Mouse (Mus musculus): ENCODE measurements around the gene Kcnk5.

The Kcnk5 gene

DNA sequence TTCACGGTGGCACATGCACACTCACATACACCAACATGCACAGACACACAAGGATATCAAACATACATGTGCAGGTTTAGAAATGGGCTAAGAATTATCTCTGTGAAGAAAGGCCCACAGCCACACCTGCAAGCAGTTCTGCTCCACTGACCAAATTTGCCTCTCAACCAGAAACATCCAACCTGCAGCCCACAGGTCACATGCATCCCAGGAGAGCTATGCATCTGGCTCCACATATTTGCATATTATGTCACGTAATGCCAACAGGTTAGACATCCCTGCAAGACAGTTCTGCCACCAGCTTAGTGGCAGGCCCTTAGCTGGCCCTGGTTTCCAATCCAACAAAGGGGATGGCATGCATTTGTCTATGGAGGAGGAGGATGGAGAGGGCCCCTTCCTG lies 13.6 kb downstream of the Kcnk5 start:
- no peak for DNase-seq (ENCODE audit: low read depth)

DNA sequence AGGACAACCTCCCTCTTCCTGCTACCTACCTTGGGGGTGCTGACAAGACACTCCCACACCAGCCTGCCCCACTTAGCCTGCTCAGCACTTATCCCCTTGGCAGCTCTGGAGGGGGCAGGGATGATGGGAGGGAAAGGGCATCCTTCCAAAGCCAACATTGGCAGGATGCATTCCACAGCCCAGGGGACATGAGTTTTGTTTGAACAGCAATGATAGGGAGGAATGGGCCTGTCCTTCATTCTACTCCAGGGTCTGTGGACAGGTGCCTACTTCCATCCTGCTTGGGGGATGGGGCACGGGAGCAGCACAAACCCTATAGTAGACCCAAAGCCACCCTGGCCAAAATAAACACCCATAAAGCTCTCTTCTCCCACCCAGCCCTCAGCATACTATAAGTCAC lies 16.2 kb downstream of the Kcnk5 start:
- DNase-seq (ENCODE audit: low read depth) = no peak

DNA sequence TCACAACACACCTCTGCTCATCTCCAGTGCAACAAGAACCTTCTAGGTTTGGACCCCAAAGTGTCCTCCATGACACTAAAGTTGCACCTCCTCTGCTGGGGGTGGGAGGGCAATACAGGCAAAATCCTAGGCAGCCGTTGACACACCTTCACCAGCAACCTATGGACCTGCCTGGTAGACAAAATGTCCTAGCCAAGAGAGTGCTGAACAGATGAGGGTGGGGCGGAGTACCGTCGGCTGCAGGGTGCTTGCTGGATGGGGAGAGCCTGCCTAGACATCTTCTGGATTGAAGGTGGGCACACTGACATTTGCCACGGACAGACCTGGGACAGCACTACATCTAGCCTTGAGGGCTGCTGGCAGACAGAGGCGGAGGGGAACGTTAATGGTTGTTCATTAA lies 17.2 kb downstream of the Kcnk5 start:
- no peak for DNase-seq (ENCODE audit: low read depth)

DNA sequence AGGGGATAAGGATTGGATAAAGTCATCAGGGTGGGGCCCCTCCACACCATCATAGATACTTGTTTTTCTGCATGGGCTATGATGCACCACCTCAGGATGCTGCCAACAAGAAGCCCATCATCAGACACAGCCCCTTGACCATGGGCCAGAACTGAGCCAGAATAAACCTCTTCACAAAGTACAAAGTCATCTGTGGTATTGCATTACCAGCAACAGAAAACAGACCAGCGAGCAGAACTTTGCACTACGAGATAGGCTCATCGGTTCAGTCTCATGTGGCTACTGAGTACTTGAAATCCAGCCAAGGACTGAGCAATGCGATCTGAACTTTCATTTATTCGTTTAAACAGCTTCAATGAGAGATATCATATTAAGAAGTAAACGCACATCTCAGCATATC lies 18.9 kb downstream of the Kcnk5 start:
- DNase-seq (ENCODE audit: low read depth) = no peak

DNA sequence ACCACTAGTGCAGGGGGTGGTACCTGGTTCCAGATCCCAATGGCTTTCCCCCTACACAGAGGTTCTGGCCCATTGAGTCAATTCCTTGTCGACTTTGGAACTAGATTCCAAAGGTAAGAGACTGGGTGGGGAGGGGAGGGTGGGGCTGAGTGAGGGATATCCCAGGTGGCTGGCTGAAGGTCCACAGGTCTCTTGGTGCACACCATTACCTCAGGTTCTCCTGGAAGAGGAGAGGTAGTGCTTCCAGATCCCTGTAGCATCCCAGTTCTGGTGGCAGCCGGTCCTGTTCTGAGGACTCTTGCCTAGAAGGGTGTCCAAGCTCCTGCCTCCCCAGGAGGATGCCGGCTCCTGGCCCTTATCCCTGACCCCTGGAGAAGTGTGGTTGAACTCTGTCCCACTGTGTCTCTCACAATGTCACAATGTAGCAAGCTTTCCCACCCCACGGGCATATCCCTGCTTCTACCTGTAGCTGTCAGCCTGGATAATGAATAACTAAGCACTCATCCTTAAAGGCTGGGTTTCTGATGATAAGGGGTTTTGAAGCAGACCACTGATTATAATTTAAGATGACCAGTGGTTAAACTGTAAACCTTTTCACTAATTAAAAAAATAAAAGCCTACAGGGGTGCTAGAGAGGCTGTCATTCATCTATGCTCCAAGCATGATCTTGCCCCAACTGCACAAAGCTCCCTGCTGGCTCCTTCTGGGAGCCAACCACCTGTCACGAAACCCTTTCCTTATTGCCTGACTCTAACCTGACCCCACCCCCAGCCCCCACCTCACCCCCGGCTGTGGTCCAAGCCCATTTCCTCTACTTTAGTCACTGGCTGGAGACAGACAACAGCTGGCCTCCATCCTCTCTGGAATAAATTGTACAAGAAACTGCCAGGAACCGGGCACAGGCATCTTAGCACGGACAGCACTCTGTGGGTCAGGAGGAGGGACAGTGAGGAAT lies 22.6 kb downstream of the Kcnk5 start:
- DNase-seq (ENCODE audit: low read depth) = no peak

DNA sequence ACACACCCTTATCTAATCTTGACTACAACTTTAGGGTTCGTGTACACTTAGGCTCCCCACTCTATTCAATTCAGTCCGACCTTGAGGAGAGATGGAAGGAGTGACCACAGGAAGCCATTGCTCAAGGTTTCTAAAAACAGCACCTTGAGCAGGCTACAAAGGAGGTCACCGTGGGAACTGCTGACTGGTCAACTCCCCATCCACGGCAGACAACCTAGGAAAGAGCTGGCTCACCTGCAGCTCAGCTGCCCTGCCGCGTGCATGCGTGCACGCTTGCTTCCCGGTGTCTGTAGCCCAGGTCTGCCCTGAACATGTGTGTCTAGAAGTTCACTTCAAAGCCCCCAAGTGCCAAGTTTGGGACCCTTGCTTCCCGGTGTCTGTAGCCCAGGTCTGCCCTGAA lies 24.0 kb downstream of the Kcnk5 start:
- no peak for DNase-seq (ENCODE audit: low read depth)

DNA sequence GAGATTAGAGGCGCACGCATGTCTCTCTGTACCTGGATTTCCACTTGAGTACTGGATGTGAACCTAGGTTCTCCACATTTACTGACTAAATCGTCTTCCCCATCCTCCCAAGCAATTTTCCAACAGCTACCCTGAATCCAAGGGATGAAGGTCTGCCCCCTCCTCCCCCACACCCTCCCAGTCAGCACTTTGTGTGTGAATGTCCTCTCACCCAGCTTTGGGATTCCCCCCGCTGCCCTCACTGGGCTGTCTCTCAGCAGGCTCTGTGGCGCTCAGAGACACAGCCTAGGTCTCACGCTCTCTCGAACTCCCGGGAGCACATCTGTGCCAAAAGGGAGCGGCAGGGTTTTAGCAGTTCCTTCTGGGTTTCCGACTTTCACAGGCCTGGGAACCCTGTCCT lies 25.9 kb downstream of the Kcnk5 start:
- DNase-seq (ENCODE audit: low read depth) = no peak

DNA sequence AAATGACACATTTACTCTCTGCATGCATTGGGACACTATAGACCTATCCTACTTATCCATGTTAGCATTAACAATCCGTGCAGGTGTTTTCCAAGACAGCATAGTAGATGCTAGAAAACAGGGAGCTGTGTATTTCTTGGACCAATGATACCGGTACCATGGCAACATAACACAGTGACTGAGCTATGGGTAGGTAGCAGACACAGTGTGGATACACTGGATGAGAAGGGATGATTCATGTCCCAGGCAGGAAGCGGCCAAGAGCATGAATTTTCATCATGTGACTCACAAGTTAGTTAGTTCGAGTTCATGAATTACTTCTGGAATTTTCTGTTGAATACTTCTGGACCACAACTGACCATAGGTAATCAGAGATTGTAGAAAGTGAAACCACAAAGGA lies 26.7 kb downstream of the Kcnk5 start:
- DNase-seq (ENCODE audit: low read depth) = no peak

DNA sequence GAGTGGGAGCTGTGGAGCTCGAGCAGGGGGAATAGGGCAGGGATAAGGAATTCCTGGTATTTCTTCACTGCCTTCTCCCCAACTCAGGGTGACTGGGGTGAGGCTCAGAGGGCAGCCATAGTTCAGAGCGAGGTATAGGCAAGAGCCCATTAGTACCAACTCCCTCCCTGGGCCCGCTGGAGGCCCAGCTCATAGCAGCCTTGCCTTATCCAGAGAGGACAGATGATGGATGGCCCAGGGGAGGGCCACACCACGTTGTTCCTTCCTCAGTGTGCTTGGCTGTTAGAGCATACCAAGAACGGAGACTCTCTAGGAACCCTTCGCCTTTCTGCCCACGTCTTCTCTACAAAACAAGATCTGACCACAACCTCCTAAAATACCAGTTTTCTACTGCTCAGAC lies 27.4 kb downstream of the Kcnk5 start:
- DNase-seq (ENCODE audit: low read depth) = no peak

DNA sequence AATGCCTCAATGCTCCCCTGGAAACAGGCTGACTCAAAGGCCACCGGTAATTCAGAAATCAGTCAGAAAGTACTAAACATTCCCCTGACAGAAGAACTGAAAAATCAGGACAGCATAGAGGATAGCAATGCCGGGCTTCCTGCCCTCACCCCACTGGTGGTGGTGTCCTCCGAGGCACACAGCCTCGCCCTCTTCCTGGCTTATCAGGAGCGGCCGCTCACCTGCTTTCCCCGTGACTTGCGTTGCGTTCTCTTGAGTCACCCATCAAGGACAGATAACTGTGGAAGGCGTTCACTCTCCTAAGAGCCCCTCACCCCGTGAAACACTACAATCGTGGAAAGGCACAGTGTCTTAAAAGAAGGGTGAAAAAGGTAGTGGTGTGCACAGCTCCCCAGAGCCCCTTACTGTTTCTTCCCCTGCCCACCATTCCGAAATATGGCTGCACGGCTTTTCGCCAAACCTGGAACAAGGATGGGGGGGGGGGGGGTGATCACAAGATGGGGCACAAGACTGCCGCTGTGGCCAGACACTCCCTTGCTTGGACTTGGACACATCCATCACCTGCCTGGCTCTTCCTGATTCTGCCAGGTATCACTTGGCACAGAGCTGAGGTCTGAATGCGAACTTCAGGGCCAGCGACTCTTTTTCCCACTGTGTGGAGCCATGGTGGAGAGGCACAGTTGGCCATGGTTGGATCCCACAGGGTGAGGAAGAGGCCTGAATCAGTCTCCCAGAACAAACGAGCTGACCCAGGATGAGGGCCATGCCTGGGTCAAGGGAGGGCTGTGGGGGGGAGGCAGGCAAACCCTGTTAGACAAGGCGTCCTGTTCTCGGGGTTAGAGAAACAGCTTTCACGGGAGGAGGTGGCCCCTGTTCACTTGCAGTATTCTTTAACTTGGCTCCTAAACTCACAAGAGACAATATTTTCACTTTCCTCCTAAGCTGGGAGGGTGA lies 32.2 kb downstream of the Kcnk5 start:
- DNase-seq (ENCODE audit: low read depth) = no peak

DNA sequence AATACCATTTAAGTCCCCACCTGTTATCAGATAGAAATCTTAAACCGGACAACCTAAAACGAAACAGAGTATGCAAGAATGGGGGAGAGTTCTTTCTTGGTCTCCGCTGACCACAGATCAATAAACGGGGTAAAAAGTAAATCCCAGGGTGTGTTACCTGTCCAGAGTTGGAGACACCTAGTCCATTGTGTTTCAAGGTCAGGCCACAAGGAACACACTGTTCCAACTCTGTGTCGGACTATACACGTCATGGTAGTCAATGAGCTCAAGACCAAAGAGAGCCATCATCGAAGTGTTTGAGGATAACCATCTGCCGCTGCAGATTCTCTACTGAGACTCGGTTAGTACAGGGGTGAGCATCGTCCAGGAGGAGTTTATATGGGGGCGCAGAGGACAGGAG lies 33.1 kb downstream of the Kcnk5 start:
- no peak for DNase-seq (ENCODE audit: low read depth)

DNA sequence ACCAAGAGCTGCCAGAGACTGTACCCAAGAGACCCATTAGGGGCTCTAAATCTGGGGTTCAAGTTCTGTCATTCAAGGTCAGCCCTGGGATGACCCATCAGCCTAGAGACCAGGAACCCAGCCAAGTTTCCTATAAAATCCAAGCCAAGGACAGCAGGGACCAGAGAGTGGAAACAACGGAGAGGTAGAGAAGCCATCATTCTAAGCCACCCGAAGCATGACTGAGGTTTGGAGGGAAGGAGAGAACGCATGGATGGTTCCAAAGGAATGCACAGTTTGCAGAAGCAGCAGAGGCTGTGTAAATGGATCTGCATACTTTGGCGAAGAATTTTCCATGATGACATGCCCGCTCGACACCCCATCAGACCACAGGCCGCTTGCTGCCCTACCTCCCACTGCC lies 33.8 kb downstream of the Kcnk5 start:
- DNase-seq (ENCODE audit: low read depth) = no peak

DNA sequence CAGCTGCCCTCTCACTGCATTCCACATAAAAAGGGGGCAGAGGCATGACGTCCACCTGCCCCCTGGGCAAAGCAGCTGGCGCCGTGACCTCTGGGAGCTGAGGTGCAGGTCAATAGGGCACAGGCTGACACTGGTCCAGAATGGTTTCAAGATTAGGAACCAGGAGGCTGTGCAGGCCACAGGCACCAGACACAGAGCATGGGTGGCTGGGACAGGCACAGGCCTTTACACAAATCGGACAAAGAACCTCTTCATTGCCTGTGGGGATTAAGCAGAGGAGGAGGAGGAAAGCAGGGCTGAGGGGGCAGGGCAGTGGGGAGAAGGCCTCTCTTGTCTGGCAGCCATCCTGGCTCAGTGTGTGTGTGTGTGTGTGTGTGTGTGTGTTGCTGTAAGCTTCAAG lies 37.5 kb downstream of the Kcnk5 start:
- no peak for DNase-seq (ENCODE audit: low read depth)

DNA sequence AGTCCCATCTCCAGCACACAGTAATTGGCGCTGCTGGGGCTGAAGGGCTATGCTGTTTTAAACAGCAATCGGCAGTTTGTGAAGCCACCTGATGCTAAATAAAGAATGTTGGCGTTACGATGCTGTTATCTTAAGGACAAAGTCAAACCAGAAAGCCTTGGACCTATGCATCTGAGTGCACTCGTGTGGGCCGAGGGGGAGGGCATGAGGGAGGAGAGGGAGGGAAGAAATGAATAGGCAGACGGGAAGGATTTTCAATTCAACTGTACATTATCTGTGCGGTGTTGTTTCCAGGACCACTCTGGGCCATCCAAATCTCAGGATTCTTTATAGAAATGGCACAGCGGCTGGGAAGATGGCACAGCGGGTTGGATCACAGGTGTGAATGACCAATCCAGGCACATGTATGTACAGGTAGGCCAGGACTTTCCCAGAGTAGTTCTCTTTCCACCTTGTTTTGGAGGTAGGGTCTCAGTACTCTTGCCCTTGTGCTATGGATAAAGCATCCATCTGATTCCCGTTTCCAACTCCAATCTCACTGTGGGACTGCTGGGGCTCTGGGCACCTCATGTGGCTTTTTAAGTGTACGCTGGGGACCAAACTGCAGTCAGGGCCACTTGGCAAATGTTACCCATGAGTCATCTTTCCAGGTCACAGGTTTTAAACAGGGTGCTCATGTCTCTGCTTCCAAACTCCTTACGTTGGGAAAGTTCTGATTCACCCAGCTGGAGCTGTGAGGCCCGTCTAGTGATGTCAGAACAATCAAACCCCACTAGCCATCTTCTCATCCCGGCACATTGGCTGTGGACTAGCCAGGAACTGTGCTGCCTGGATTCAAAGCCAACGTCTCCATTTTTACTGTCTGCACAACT lies 42.9 kb downstream of the Kcnk5 start, which contains the start of gene Saysd1:
Gene Saysd1, minus strand, starts transcription at position 51 of the 872 bp plus-strand sequence.
- DNase-seq (ENCODE audit: low read depth) = no peak

DNA sequence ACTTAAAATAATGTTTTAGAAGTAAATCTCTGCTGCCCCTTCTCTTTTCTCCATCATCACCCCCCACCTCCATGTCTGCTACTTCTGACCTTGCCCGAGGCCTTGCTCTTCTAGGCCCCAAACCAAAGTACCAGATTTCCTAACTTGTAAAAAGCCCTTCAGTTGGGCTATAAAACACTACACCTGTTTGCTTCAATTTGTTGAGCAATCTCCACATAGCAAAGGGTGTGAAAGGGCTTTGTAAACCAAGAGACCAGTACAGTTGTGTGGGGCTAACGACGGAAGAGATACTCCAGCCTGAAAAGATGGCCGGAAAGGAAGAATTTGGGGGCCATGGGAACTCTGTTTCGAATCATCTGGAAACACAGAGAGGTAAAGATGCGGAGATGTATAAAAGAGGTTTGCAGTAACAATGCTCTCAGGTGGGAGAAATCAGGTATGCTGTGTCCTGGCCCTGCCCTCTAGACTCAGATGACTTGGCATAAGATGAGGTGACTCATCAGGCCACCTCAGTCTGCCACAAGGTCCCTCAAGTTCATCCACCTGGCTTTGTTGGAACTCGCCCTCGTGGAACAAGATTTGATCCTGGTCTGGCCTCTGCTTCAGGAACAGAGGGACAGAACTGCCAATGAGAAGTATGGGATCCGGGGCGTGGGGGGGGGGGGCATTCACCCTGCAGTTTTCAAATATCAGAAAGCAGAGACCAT lies 46.5 kb downstream of the Kcnk5 start:
- no peak for DNase-seq (ENCODE audit: low read depth)

DNA sequence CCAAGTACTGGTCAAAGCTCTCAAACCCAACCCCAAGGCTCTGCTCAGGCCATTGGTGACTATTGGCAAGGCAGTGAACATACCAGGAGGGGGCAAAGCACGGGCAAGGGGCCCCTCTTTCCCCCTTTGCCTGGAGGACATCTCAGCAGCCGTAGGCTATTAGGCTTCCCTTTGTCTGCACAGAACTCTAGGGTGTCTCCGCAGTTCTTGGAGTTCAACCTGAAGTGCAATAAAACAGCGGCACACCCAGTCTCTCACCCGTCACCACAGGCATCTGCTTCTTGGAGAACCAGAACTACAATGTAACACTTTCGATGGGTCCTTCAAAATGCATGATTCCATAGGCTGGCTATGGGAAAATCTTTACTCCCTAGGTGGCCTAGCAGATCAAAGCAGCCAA lies 53.4 kb downstream of the Kcnk5 start:
- DNase-seq (ENCODE audit: low read depth) = no peak

DNA sequence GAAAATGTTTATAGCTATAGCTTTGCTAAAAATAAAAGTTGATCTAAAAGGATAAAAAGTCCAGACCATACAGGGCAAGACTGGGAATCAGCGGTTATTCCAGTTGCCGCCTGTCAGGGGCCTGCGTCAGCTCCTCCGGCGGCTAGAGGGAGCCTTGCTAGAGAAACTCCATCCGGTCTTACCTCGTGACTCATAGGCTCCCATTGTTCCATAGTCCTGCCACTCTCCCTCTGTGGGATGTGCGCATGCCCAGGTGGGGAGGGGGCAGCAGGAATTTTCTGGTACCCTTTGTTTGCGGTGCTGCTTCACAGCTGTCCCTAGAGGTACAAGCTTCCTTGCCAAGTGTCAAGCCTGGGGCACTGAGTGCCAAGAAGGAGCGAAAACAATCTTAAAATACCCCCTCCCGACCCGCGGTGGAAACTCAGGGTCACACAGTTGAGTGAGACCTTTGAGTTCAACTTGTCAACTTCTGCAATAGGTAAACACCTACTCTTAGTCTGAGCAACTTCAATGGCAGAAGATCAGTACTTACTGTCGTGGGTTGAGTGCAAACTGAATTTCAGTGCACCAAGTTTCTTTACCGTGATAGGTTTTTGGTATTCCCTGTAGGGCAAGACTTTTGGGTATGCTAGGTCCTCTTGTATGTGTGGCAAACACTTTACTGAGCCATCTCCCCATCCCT lies 54.1 kb downstream of the Kcnk5 start:
- DNase-seq (ENCODE audit: low read depth) = no peak

DNA sequence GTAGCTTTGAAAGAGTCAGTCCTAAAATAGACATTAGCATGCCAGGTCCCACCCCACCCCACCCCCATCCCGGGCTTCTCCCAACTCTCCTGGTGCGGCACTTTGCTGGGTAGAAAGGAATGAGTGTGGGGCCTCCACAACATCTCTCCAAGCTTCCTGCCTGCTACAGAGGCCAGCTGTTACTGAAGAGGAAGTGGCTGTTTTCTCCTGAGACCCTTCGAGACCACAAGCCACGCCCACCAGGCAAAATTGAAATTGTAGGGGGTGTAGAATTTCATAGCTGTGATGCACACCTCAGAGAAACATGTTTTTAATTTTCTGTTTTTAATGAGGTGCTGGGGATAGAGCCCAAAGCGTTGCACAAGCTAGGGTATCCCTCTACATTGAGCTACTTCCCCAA lies 60.7 kb downstream of the Kcnk5 start:
- DNase-seq (ENCODE audit: low read depth) = no peak

DNA sequence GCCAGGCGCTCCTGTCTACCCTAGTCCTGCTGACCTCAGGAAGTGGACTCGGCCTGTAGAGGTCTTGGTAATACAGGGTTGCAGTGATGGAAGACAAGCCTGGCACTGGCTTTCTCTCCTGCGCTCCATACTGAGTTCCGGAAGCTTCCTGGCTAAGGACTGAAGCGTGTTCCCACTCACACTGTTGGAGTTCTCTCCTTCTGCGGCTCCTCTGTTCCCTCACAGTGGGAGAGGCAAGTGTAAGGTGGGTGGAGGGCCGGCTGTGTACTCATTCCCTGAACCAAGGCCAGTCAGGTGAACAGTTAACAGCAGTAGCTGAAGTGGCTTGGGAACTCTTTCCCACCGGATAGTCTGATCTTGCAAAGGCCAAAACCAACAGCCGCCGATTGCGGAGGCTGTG lies 61.6 kb downstream of the Kcnk5 start:
- DNase-seq (ENCODE audit: low read depth) = no peak

DNA sequence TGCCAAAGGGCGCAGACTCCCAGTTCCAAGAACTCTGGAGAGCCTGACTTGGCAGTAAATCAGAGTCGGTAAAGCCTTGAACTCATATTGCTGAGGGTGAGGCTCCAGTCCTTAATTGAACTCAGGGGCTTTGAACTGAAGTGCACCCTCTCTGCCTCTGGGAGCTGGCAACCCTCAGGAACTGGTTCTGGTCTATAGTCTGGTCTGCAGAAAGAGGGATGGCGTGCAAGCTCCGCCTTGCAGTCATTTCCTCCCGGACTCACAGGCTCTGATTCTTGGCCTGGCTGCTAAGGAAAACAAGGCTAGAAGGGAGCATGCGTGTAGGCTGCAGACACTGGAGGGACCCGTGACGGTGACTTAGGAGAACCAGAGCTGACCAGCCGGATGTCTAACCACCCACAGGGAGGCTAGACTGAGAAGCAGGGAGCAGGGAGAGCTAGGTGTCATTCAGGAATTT lies 65.4 kb downstream of the Kcnk5 start:
- DNase-seq (ENCODE audit: low read depth) = no peak

DNA sequence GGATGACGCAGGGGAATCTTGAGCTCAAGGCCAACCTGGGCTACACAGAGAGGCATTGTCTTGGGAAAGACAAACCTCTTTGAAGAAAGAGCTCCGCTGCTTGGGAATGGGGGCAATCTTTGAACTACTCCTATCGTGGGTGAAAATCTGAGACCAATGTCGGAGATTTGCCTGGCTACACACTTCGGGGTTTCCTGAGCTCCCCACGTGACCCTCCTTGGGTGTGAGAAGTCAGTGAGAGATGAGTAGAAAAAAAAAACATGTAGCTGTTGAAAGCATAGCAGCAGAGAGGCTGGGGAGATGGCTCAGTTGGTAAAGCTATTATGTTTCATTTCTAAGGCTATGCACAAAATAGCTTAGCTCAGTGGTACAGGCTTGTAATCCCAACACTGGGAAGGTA lies 66.7 kb downstream of the Kcnk5 start:
- DNase-seq (ENCODE audit: low read depth) = peak; percentile 31
